Mouse (Mus musculus): ENCODE measurements around the gene Nfasc. TPM values are rescaled to one million over a fixed set of nuclear protein-coding genes. Genes with fewer than 3 reads are reported as not detected.

Gene Nfasc
- 44.3 and 45.3 TPM in 2 replicates for polyA plus RNA-seq (2015; fragmentation: Nextera tagmentation; extraction: Ambion mirVana)

GRCm38 (mm10) chr1:132741175-132741997 lies at the start of gene Nfasc:
Gene Nfasc, minus strand, starts transcription at chr1:132741797.
- peak; percentile 71 for ATAC-seq (ENCODE audit: low FRiP score)
- 3% methylated on average over 51 of the region's 51 CpGs for WGBS
- peak within 1 kb of the TSS; percentile 95 for H3K27ac ChIP-seq
- H3K27me3 ChIP-seq, result peaks cover 7% of the 10 kb centered on the region; the same call in 1 of the 2 replicates
- H3K4me1 ChIP-seq (replicated peaks), result peaks cover 49% of the 10 kb centered on the region
- no peaks in the 10 kb centered on the region for H3K36me3 ChIP-seq
- H3K4me2 ChIP-seq, result peak within 1 kb of the TSS; percentile 88
- H3K9ac ChIP-seq, result peak within 1 kb of the TSS; percentile 90
- H3K9me3 ChIP-seq, result no peaks in the 10 kb centered on the region
- peak within 1 kb of the TSS; percentile 68 for H3K4me3 ChIP-seq

- no peak overlapping the region for H3K4me3 ChIP-seq
- H3K4me2 ChIP-seq, result no peak overlapping the region
- 92% methylated on average over 6 of the region's 6 CpGs for WGBS
- H3K9me3 ChIP-seq, result no peaks in the 10 kb centered on the region
- no peak overlapping the region for H3K9ac ChIP-seq
- peaks cover 10% of the 10 kb centered on the region for H3K4me1 ChIP-seq (replicated peaks)
- H3K36me3 ChIP-seq, result no peaks in the 10 kb centered on the region
- H3K27ac ChIP-seq, result no peak overlapping the region
- H3K27me3 ChIP-seq, result no peaks in the 10 kb centered on the region
- no peak for ATAC-seq (ENCODE audit: low FRiP score)
Observed at GRCm38 (mm10) chr1:132791049-132791448, 49.5 kb upstream of the Nfasc start.

- H3K4me2 ChIP-seq, result no peak overlapping the region
- WGBS, result 75% methylated on average over 5 of the region's 5 CpGs
- no peak overlapping the region for H3K27ac ChIP-seq
- H3K9ac ChIP-seq, result no peak overlapping the region
- ATAC-seq (ENCODE audit: low FRiP score), result no peak
- H3K36me3 ChIP-seq, result no peaks in the 10 kb centered on the region
- no peaks in the 10 kb centered on the region for H3K9me3 ChIP-seq
- no peaks in the 10 kb centered on the region for H3K27me3 ChIP-seq
- H3K4me3 ChIP-seq, result no peak overlapping the region
- H3K4me1 ChIP-seq (replicated peaks), result peaks cover 16% of the 10 kb centered on the region
Observed at GRCm38 (mm10) chr1:132786866-132787265, 45.3 kb upstream of the Nfasc start.

- Histone ChIP-seq H3K9ac (no peak overlapping the region), H3K9me3 (no peaks in the 10 kb centered on the region), H3K27ac (peak overlapping the region; percentile 48; the same call in 1 of the 2 replicates), H3K36me3 (no peaks in the 10 kb centered on the region), H3K4me1 (replicated peaks) (peaks cover 14% of the 10 kb centered on the region), H3K4me2 (no peak overlapping the region), H3K4me3 (no peak overlapping the region), H3K27me3 (no peaks in the 10 kb centered on the region)
- 60% methylated on average over 13 of the region's 13 CpGs for WGBS
- ATAC-seq (ENCODE audit: low FRiP score), result no peak
Observed at GRCm38 (mm10) chr1:132781607-132782445, 40.2 kb upstream of the Nfasc start.

- WGBS, result 88% methylated on average over 5 of the region's 5 CpGs
- ATAC-seq (ENCODE audit: low FRiP score), result no peak
- H3K27ac ChIP-seq, result no peak overlapping the region
- H3K27me3 ChIP-seq, result no peaks in the 10 kb centered on the region
- no peaks in the 10 kb centered on the region for H3K9me3 ChIP-seq
- no peak overlapping the region for H3K9ac ChIP-seq
- H3K4me2 ChIP-seq, result no peak overlapping the region
- H3K36me3 ChIP-seq, result no peaks in the 10 kb centered on the region
- no peak overlapping the region for H3K4me3 ChIP-seq
- peaks cover 12% of the 10 kb centered on the region; the same call in 1 of the 2 replicates for H3K4me1 ChIP-seq (replicated peaks)
Observed at GRCm38 (mm10) chr1:132780961-132781360, 39.4 kb upstream of the Nfasc start.

GRCm38 (mm10) chr1:132780254-132780653 lies 38.7 kb upstream of the Nfasc start:
- Histone ChIP-seq H3K27ac (no peak overlapping the region), H3K4me2 (no peak overlapping the region), H3K4me3 (no peak overlapping the region), H3K4me1 (replicated peaks) (peaks cover 12% of the 10 kb centered on the region; the same call in 1 of the 2 replicates), H3K9ac (no peak overlapping the region), H3K27me3 (no peaks in the 10 kb centered on the region), H3K9me3 (no peaks in the 10 kb centered on the region), H3K36me3 (no peaks in the 10 kb centered on the region)
- no peak for ATAC-seq (ENCODE audit: low FRiP score)
- whole genome bisulfite sequencing, result 93% methylated on average over 1 of the region's 1 CpGs

GRCm38 (mm10) chr1:132774959-132775358 lies 33.4 kb upstream of the Nfasc start:
- no peak overlapping the region for H3K9ac ChIP-seq
- no peak for ATAC-seq (ENCODE audit: low FRiP score)
- no peaks in the 10 kb centered on the region for H3K9me3 ChIP-seq
- H3K4me3 ChIP-seq, result no peak overlapping the region
- peaks cover 2% of the 10 kb centered on the region; the same call in 1 of the 2 replicates for H3K4me1 ChIP-seq (replicated peaks)
- H3K4me2 ChIP-seq, result no peak overlapping the region
- peaks cover 6% of the 10 kb centered on the region for H3K27me3 ChIP-seq
- H3K36me3 ChIP-seq, result no peaks in the 10 kb centered on the region
- H3K27ac ChIP-seq, result no peak overlapping the region
- WGBS, result 84% methylated on average over 6 of the region's 6 CpGs

GRCm38 (mm10) chr1:132771377-132771776 lies 29.8 kb upstream of the Nfasc start:
- Histone ChIP-seq H3K9ac (no peak overlapping the region), H3K4me3 (no peak overlapping the region), H3K9me3 (no peaks in the 10 kb centered on the region), H3K4me1 (replicated peaks) (peaks cover 13% of the 10 kb centered on the region), H3K27ac (no peak overlapping the region), H3K36me3 (no peaks in the 10 kb centered on the region), H3K4me2 (no peak overlapping the region), H3K27me3 (peaks cover 6% of the 10 kb centered on the region)
- no peak for ATAC-seq (ENCODE audit: low FRiP score)
- 34% methylated on average over 5 of the region's 5 CpGs for WGBS

- Histone ChIP-seq H3K9me3 (no peaks in the 10 kb centered on the region), H3K36me3 (no peaks in the 10 kb centered on the region), H3K9ac (no peak overlapping the region), H3K27me3 (peaks cover 6% of the 10 kb centered on the region), H3K4me1 (replicated peaks) (peaks cover 30% of the 10 kb centered on the region), H3K4me3 (no peak overlapping the region), H3K27ac (no peak overlapping the region), H3K4me2 (no peak overlapping the region)
- no peak for ATAC-seq (ENCODE audit: low FRiP score)
- WGBS, result 73% methylated on average over 3 of the region's 3 CpGs
Observed at GRCm38 (mm10) chr1:132769559-132769958, 28.0 kb upstream of the Nfasc start.

- Histone ChIP-seq H3K4me2 (no peak overlapping the region), H3K27me3 (no peaks in the 10 kb centered on the region), H3K36me3 (no peaks in the 10 kb centered on the region), H3K9ac (no peak overlapping the region), H3K9me3 (no peaks in the 10 kb centered on the region), H3K27ac (no peak overlapping the region), H3K4me1 (replicated peaks) (peaks cover 30% of the 10 kb centered on the region), H3K4me3 (no peak overlapping the region)
- WGBS, result 86% methylated on average over 7 of the region's 7 CpGs
- no peak for ATAC-seq (ENCODE audit: low FRiP score)
Observed at GRCm38 (mm10) chr1:132767422-132767821, 25.8 kb upstream of the Nfasc start.

GRCm38 (mm10) chr1:132765887-132766651 lies 24.5 kb upstream of the Nfasc start:
- H3K4me3 ChIP-seq, result peak overlapping the region; percentile 20
- H3K27me3 ChIP-seq, result no peaks in the 10 kb centered on the region
- peak overlapping the region; percentile 46 for H3K9ac ChIP-seq
- peaks cover 30% of the 10 kb centered on the region for H3K4me1 ChIP-seq (replicated peaks)
- H3K36me3 ChIP-seq, result no peaks in the 10 kb centered on the region
- peak overlapping the region; percentile 48 for H3K4me2 ChIP-seq
- H3K27ac ChIP-seq, result peak overlapping the region; percentile 83
- ATAC-seq (ENCODE audit: low FRiP score), result peak; percentile 86
- H3K9me3 ChIP-seq, result no peaks in the 10 kb centered on the region
- 29% methylated on average over 16 of the region's 16 CpGs for WGBS

Measured in hindbrain, embryonic 13.5 days (tissue).